Mouse (Mus musculus) heart, adult 18-20 months (tissue): ENCODE data around the gene Pck2. TPM values are rescaled to one million over a fixed set of nuclear protein-coding genes. Genes with fewer than 3 reads are reported as not detected.

Experiments
- DNase-seq, 2 experiments: peaks; one replicate each; pipeline ENCODE4 v3.0.0; 2021 to 2022; ENCODE audit warnings: mixed read lengths in 1 of 2
- total RNA-seq, 2 experiments: library from RNA; stranded (reverse); gene quantifications; 2 replicates each; pipeline ENCODE4 v1.2.3; 2021

The Pck2 gene
- total RNA-seq, 2 experiments from 2014 or later = 8.3 to 9.4 TPM

DNA sequence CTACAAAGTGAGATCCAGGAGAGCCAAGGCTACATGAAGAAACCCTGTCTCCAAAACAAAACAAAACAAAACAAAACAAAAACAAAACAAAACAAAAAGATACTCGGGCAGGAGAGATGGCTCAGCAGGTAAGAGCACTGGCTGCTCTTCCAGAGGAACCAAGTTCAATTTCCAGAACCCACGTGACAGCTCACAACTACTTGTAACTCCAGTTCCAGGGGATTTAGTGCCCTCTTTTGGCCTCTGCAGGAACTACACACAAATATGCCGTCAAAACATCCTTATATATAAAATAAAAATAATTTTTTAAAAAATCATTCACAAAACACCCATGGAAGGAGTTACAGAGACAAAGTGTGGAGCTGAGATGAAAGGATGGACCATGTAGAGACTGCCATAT is 12.1 kb upstream of the Pck2 start:
- DNase-seq = peak in 1 of 2 experiments; percentile 26

DNA sequence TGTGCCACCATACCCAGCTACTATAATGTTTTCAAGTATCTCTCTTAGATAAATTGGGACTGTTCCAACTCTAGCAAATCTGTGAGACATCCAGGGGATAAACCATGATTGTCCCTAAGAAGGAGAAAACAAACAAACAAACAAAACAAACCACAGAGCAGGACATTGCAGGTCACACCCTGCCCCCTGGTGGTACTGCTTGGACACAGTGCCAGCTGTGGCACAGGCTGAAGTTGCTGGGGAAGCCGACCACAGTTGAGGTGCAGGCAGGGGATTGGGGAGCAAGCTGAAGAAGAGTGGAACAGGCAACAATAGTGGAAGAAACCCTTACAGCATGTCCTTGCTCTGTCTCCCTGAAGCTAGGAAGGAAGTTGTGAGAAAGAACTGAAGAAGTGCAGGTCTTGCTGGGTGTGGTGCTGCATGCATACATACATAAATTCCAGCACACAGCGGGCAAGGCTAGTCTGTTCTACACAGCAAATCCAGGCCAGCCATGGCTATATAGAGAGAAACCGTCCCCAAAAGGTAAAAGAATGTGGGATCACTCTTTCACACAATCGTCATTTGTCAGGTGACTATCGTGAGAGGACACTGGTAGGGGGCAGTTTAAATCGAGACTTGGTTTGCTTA is 3.8 kb upstream of the Pck2 start:
- peak in 1 of 2 experiments; percentile 66 for DNase-seq

DNA sequence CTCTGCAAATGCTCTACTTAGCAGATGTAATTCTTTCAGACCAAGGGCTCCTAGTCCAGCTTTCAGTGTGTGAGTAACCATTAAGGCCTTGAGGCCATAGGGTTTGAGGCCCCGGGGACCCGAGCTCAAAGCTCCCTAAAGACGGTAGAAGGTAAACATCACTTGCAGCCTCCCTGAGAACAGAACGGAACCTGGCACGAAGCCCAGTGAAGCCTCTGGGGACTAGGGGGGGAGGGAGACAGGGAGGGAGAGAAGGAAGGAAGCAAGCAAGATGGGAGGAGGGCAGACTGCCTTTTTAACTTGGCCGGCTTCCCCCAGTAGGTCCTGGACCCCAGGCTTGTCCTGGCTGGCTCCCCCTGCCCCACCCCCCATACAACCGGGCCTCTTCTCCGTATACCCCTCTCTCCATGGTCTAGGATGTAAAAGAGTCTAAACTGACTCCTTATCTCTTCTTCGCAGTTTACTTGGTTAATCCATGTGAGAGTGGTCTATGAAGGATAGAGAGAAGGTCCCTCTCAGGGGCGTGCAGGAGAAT is 788 bp downstream of the Pck2 start:
- peak; percentile 92 to 94 for DNase-seq

DNA sequence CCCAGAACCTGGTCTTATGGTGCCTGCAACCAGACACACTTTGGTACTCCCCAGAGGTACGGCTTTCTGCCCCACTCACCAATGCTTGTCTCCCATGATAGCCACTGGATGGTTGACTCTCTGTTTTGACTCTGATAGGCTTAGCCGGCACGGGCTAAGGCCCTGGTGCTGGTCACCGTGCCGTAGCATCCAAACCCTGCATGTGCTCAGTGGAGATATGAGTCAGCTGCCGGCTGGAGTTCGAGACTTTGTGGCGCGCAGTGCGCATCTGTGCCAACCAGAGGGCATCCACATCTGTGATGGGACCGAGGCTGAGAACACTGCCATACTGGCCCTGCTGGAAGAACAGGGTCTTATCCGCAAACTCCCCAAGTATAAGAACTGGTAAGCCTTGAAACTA is 2.2 kb downstream of the Pck2 start:
- DNase-seq = no peak

DNA sequence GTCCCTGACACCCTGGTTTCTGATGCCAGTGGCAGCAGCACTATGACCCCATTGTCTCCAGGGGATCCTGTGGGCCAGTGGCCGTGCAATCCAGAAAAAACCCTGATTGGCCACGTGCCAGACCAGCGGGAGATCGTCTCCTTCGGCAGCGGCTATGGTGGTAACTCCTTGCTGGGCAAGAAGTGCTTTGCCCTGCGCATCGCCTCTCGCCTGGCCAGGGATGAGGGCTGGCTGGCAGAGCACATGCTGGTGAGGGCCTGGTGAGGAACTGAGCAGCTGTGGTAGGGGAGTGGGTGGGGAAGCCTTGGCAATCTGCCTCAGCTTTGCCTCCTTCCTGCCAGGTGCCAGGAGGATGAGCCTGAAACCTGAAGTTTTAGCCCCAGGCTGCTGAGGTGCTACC is 4.3 kb downstream of the Pck2 start:
- no peak for DNase-seq

DNA sequence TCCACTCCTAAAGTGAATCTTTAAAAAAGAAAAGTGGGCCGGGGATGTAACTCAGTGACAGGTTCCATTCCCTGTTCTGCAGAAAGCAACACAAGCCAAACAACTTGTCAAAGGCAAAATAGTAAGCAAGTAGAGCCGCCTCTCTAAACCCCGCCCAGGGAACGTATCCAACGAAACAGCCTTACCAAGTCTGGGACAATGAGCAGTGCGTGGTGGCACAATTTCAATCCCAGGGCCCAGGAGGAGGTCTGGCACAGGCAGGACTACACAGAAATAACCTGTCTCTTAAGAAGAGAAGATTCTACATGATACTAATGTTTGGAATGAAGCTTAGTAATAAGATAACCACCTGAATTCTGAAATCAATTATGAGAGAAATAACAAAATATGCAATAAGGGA is 10.1 kb downstream of the Pck2 start:
- no peak for DNase-seq

DNA sequence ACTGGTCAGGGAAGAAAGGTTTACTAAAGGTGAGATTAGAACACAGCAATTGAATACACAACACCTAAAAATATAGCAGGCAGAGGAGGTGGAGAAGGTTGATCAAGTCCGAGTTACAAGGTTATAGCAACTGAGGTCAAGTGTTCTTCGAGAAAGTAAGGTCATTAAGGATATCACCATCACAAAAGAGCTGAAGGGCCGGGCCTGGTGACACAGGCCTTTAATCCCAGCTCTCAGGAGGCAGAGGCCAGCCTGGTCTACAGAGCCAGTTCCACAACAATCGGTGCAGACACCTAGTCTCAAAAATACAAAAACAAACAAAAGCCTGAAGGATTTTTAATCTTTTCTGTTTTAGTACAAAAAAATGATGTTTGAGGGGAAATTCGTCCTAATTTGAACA is 11.3 kb downstream of the Pck2 start:
- no peak for DNase-seq

DNA sequence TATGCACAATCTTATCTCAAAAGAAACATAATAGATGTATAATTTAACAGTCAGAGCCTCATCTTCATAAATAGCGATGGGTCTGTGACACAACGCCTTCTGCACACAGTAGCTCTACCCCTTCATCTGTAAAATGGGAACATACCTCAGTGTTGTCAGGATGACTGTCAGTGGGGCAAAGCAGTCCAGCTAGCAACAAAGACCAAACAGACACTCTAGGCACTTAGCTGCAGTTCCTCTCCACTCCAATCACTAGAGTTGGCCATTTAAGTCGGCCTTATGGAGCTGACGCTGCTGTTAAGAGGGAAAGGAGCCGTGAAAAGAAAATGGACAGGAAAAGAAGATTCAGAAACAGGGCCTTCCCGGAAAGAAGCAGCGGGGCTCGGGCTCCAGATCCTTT is 11.7 kb downstream of the Pck2 start:
- DNase-seq = no peak

DNA sequence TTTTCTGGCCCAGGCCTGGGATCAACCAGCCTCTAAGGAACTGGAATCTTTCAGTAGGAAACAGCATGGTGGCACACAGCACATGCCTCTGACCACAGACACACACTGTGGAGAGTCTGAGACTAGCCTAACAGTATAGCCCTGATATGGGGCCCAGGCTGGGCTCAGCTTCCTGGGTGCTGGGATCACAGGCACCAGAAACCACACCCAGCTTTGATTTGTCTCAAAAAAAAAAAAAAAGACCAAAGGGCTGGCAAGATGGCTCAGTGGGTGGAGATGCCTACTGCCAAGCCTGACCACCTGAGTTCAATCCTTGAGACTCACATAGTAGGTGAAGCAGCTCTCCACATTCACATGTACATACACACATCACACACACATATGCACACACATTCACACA is 14.6 kb downstream of the Pck2 start:
- DNase-seq = no peak

DNA sequence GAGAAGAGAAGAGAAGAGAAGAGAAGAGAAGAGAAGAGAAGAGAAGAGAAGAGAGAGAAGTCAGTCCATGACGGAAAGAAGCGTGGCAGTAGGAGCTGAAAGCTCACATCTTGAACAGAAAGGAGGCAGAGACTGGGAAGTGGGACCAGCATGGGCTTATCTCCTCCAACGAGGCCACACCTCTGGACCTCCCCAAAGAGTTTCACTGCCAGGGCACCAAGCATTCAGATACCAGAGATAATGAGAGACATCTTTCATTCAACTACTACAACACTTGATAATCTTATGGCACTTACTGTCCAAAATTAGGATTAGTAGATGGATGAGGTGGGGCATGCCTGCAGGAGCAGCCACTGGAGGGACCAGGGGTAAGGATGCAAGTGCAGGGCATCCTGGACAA is 15.7 kb downstream of the Pck2 start:
- no peak for DNase-seq

DNA sequence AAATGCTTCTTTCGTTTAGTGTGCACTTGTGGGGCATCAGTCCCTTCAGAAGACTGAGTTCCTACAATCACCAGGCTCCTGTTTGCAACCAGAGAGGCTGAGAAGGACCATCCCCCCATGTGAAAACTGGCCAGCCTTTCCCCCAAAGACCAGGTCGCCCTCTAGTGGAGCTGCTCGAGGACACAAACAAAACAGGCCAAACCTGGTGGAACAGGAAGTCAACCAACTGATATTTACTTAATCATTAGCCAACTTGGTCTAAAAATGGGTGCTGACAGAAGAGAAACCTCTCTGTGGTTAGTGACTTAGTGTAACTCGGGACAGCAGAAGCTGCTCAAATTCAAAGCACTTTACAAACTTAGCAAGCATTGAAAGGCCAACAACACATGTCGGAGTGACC is 16.9 kb downstream of the Pck2 start:
- peak; percentile 87 to 92 for DNase-seq

DNA sequence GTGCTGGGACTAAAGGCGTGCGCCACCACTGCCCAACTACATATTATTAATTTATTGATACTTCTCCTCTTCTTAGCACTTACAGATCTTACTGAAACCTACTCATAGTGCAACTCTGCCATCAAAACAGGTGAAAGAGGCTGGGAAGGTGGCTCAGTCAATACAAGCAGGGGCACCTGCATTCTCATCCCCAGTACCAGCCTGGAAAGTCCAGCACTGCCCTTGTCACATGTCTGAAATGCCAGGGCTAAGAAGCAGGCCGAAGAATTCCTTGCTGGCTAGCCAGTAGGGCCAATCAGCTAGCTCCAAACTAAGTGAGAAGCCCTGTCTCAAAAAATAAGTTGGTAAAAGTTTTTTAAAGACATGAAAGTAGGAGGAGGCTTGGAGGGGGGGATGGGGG is 17.5 kb downstream of the Pck2 start:
- no peak for DNase-seq

DNA sequence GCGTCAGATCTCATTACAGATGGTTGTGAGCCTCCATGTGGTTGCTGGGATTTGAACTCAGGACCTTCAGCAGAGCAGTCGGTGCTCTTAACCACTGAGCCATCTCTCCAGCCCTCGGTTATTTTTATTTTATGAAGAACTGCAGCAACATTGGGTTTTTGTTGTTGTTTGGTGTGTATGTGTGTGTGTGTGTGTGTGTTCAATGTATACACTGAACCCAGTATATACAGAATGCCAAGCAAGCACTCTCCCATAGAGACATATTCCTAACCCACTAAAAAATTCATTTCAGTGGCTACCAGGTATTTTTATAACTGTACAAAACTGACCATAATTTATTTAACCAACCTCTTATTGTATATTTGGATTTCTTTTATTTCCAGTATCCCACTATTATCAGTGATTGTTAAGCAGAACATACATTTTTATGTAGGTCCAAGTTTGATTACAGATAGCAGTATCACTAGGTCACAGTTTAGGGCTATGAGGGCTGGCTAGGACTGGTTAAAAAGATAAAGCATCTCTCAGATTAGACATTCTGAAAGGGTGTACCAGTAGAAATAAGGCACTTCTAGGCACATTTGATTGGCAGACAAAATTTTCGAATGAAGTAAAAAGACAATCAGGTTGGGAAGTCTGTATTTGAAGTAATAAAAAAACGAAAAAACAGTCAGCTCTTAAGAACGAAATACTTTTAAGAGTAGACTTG is 18.8 kb downstream of the Pck2 start:
- no peak for DNase-seq

DNA sequence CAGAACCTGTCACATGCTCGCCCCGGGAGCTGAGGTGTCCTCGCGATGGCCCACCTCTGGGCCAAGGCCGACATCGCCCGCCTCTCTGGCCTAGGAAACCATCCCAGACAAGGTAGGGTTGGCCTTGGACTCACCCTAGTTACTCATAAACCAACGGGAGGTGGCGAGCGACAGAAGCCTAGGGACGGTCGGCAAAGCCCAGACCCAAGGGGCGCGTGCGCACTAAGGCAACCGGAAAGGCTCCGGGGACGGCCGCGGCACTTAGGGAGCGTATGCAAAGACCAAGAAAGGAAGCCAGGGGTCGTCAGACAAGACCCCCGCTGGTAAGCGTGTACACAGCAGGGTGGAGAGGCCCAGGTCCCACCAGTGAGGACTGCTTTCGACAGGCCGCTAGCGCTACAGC is 19.7 kb downstream of the Pck2 start, which contains the start of gene Dcaf11:
TSS of gene Dcaf11 (plus strand) at position 208 of the 403 bp plus-strand sequence.
- peak; percentile 93 to 95 for DNase-seq

DNA sequence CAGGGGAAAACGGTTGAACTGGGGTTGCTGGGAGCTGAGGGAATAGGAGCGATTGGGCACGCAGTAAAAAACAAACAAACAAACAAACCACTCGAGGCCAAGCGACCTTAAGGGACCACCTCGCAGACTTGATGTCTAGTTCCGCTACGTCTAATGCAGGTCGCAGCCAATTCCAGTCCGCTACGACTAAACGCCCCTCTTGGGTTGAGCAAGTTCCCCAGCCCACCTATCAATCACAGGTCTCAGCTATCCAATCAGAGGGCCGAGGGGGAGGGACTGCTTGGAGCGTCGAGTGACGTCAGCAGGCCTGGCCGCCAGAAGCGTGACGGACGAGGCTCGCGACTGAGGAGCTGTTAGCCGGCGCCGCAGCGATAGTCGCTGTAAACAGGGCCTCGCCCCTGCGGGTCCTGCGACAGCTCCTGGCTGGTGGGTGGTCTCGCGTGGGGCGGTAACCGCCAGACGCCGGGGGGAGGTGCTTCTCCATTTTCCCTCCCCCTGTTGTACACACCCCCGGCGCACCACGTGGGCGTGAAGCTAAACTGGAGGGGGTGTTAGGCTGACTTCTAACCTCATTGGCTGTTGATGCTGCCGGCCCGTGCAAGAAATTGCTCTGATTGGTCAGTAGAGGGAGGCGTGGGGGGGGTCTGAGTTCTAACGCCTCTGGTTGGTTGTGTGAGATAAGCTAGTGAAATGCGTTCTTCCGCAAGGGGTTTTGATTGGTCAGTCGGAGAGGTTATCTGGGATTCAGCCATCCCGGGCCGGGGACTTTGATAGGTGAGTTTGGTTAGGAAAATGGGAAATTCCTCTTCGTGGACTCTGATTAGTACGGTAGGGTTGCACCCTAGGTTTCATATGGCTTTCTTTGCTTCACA is 20.4 kb downstream of the Pck2 start, which contains the start of gene A730061H03Rik:
TSS of gene A730061H03Rik (minus strand) at position 205 of the 872 bp plus-strand sequence.
- peak; percentile 99 for DNase-seq

DNA sequence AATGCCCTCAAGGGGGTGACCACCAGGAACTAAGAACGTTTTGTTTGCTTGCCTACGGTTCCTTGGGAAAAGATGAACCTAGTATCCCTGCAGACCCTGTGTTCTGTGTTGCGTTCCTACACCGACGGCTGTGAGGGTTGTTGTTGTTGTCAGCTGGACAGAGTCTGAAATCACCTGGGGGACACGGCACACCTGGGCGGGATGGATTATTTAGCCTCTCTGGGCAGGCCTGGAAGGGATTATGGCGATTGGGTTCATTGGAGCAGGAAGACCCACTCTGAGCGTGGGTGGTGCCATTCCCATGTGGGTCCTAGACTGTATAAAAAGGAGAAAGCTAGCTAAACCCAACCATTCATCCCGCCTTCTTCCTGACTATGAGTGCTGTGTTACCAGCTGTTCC is 21.8 kb downstream of the Pck2 start:
- no peak for DNase-seq

DNA sequence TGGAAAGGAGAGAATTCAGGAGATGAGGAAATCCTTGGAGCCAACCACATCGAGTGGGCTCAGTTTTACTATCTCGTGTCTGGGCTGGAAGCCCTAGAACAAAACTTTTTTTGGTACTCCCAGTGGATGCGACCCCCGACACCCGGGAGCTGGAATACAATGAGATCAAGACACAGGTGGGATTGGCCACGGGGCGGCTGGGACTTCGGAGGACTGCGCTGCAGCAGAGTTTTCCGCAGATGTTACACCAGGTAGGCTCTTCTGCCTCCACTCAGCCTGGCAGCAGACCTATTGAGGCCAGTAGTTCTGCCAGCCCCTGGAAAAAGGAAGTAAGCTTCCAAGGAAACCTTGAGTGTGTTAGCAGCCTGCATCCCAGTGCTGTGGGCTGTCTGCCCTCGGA is 23.2 kb downstream of the Pck2 start:
- no peak for DNase-seq

DNA sequence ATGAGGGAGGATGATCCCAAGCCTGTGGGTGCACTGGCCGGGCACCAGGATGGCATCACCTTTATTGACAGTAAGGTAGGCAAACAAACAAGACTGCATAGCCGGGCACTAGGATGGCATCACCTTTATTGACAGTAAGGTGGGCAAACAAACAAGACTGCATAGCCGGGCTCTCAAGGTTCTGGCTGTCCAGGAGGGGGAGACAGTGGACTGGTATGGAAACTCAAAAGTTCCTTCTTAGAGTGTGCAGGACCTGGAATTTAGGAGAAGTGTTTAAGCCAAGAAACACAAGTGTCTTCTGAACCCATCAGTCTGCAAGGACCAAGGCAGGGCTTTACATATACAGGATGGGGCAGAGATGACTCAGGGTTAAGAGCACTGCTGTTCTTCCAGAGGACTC is 25.7 kb downstream of the Pck2 start:
- no peak for DNase-seq

DNA sequence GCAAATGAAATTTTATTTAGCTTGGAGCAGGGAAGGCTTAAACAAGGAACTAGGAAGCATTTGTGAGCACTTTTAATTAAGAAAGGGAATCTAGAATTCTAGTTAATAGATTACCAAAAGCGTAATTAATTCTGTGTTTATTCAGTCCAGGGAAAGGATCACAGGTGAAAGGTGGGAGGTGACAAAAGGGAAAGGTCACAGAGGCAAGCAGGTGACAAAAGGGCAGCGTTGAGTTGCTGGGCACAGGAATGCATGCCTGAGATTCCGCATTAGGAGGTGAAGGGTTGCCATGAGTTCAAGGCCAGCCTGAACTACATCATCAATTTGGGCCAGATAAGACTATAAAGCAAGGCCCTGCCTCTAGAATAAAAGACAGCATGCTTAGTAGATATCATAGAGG is 27.4 kb downstream of the Pck2 start:
- DNase-seq = no peak

DNA sequence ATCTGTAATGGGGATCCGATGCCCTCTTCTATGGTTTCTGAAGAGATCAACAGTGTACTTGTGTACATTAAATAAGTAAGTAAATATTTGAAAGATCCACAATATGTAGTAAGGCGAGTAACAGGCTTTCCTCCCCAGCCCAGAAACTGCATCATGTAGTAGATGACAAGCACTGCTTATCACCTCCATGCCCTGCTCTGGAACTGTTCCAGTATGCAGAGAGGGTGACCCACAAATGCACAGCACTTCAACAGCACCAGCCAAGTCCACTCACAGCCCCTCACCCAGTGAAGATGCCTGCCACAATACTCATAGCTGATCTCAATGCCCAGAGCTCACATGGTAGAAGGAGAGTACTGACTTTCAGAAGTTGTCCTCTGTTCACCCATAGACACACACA is 30.5 kb downstream of the Pck2 start:
- no peak for DNase-seq

DNA sequence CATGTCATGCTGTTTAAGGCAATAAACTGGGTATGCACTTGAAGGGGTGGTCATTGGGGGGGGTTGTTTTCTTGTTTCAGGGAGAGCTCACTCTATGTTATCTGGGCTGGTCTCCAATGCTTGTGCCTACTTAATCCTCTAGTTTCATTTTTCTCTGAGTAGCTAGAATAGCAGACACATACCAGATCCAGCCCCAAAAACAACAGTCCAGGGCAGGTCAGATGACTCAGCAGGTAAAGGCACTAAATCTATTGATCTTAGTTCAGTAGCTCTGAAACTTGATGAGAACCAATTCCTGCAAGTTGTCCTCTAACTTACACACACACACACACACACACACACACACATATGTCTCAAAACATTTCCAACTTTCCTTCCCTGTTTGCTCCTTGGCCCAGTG is 31.7 kb downstream of the Pck2 start:
- DNase-seq = no peak

DNA sequence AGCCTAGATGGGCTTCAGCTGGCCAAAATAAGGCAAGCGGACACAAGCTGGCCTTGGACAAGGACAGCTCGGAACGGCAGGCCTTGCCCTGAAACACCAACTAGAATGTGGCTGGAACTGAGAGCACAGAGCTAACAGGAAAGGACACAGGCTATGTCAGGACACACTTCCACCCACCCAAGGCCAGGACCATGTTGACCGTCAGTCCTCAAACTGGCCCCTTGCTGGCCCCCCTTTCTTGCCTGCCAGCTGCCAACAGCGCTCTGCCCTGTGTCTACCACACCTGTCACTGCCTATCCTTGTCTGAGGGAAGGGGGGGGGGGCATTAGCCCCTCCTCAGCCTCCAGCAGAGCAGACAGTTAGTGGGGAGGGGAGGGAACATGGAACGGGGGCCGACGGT is 35.2 kb downstream of the Pck2 start, which contains the start of gene Fitm1:
TSS of gene Fitm1 (plus strand) at position 316 of the 400 bp plus-strand sequence.
- DNase-seq = peak; percentile 62 to 78

DNA sequence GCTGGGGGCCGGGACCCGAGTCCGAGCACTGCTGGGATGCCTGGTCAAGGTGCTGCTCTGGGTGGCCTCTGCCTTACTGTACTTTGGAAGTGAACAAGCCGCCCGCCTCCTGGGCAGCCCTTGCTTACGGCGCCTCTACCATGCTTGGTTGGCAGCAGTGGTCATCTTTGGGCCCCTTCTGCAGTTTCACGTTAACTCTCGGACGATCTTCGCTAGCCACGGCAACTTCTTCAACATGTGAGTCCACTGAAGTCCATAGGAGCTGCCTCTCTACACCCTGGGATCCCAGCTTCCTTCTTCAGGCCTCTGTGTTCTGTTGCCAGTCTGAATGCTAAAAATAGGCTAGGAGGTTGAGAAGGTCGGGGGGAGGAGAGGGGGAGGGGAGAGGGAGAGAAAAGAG is 35.6 kb downstream of the Pck2 start:
- peak; percentile 51 to 55 for DNase-seq
